8 mouse cellular contexts compared by ENCODE assay signal in genomic region chr8:105770609-105771008, GRCm38 (mm10). TPM values are rescaled to one million over a fixed set of nuclear protein-coding genes. Genes with fewer than 3 reads are reported as not detected.
DNase-seq lines count a peak whose midpoint lies in the region; ATAC-seq and TF ChIP-seq lines count a peak whose summit lies in the region.

No protein-coding gene starts in this region.

- ATAC-seq in forebrain, postnatal 0 days, result no peak; the same call in 1 of the 2 replicates
- ATAC-seq in neural tube, embryonic 14.5 days (ENCODE audit: low read depth), result 0 out of 2 replicates have a peak, but pooled peaks have one; percentile 34

- no peaks in the 10 kb centered on the region for H3K9me3 ChIP-seq in forebrain, postnatal 0 days (ENCODE audit: low read length)
- H3K9me3 ChIP-seq in neural tube, embryonic 14.5 days (ENCODE audit: control insufficient read depth, low read length), result no peaks in the 10 kb centered on the region

- H3K9ac ChIP-seq in forebrain, postnatal 0 days, result no peak overlapping the region
- H3K9ac ChIP-seq in neural tube, embryonic 14.5 days (replicated peaks; ENCODE audit: low read depth, low read length), result no peak overlapping the region

- H3K4me3 ChIP-seq in lung, adult 2 months (replicated peaks; ENCODE audit: extremely low read depth, low read depth, low read length), result no peak overlapping the region
- no peak overlapping the region for H3K4me3 ChIP-seq in forebrain, postnatal 0 days (ENCODE audit: low read depth, low read length)
- H3K4me3 ChIP-seq in neural tube, embryonic 14.5 days (ENCODE audit: low read depth, low read length), result no peak overlapping the region

- TF ChIP-seq CTCF in lung, adult 2 months (IDR thresholded peaks at IDR 0.05; ENCODE audit: insufficient read depth, low read length), result peak; percentile 54
- TF ChIP-seq CTCF in forebrain, postnatal 0 days (IDR thresholded peaks at IDR 0.05; ENCODE audit: low read depth), result peak; percentile 71

- peaks cover 70% of the 10 kb centered on the region for H3K36me3 ChIP-seq in forebrain, postnatal 0 days (ENCODE audit: insufficient read depth)
- peaks cover 71% of the 10 kb centered on the region for H3K36me3 ChIP-seq in neural tube, embryonic 14.5 days (ENCODE audit: control insufficient read depth, insufficient read depth, low read length)

- peak; percentile 31 for DNase-seq in adrenal gland, postnatal 14 days
- DNase-seq in adrenal gland, postnatal 10 days, result no peak
- no peak for DNase-seq in lung, adult 2 months
- DNase-seq in lung, adult 18-20 months, result no peak
- DNase-seq in forebrain, postnatal 0 days, result no peak
- DNase-seq in ovary, postnatal 36 days (ENCODE audit: low spot score), result no peak
- DNase-seq in gastrocnemius, adult 8-10 months (ENCODE audit: low spot score in 2 of 2), result no peak

- H3K4me1 ChIP-seq in lung, adult 2 months (ENCODE audit: control insufficient read depth, insufficient read depth, low read length), result 0 out of 2 replicates have a peak, but pooled peaks cover 2% of the 10 kb centered on the region
- no peaks in the 10 kb centered on the region for H3K4me1 ChIP-seq in forebrain, postnatal 0 days (ENCODE audit: insufficient read depth)
- H3K4me1 ChIP-seq in neural tube, embryonic 14.5 days (ENCODE audit: control insufficient read depth, insufficient read depth, low read length), result no peaks in the 10 kb centered on the region

- WGBS in lung, adult 2 months, result 83% methylated on average over 1 of the region's 1 CpGs
- WGBS in forebrain, postnatal 0 days, result 56% methylated on average over 1 of the region's 1 CpGs
- 100% methylated on average over 1 of the region's 1 CpGs for WGBS in neural tube, embryonic 14.5 days

- TF ChIP-seq POLR2A in lung, adult 2 months (IDR thresholded peaks at IDR 0.05; ENCODE audit: borderline replicate concordance, extremely low read depth, low read depth, low read length), result no peak

- no peaks in the 10 kb centered on the region for H3K27me3 ChIP-seq in forebrain, postnatal 0 days (ENCODE audit: insufficient read depth, low read length)
- H3K27me3 ChIP-seq in neural tube, embryonic 14.5 days (ENCODE audit: control insufficient read depth, insufficient read depth, low read length), result no peaks in the 10 kb centered on the region

- H3K27ac ChIP-seq in forebrain, postnatal 0 days (ENCODE audit: low read depth, low read length), result no peak overlapping the region
- H3K27ac ChIP-seq in neural tube, embryonic 14.5 days (ENCODE audit: low read depth, low read length), result no peak overlapping the region

- H3K4me2 ChIP-seq in forebrain, postnatal 0 days (ENCODE audit: low read depth), result no peak overlapping the region
- no peak overlapping the region for H3K4me2 ChIP-seq in neural tube, embryonic 14.5 days (ENCODE audit: low read depth, low read length)

RNA-seq across cellular contexts. Expression of gene Gfod2, which starts 12.1 kb away (rescaled TPM):
- 7.8 and 11.3 TPM in 2 replicates for total RNA-seq in adrenal gland, postnatal 14 days (2021)
- 10 to 100 TPM in 1 of 2 experiments, 1 to 10 TPM in 1; 7.5 to 12.8 TPM for total RNA-seq in adrenal gland, postnatal 10 days (2021)
- polyA plus RNA-seq in lung, adult 2 months (2012; rRNA removed), result 12.2 and 14.8 TPM in 2 replicates
- 42.6 and 51.2 TPM in 2 replicates for total RNA-seq in forebrain, postnatal 0 days (2014; rRNA removed)
- 58.4 and 71.2 TPM in 2 replicates for polyA plus RNA-seq in forebrain, postnatal 0 days (2015; fragmentation: Nextera tagmentation; extraction: Ambion mirVana)
- 52.9 and 67.9 TPM in 2 replicates for polyA plus RNA-seq in neural tube, embryonic 14.5 days (2014; fragmentation: Nextera tagmentation; extraction: Ambion mirVana)
- total RNA-seq in gastrocnemius, adult 8-10 months (2022), result 1 to 10 TPM; 7.0 to 9.1 (median 8.3) TPM

RNA-seq across cellular contexts. Expression of gene Ranbp10, which starts 56.5 kb away (rescaled TPM):
- 27.3 and 29.8 TPM in 2 replicates for total RNA-seq in adrenal gland, postnatal 14 days (2021)
- 10 to 100 TPM; 25.4 to 30.0 TPM for total RNA-seq in adrenal gland, postnatal 10 days (2021)
- 25.8 and 28.5 TPM in 2 replicates for polyA plus RNA-seq in lung, adult 2 months (2012; rRNA removed)
- total RNA-seq in forebrain, postnatal 0 days (2014; rRNA removed), result 9.8 and 13.6 TPM in 2 replicates
- polyA plus RNA-seq in forebrain, postnatal 0 days (2015; fragmentation: Nextera tagmentation; extraction: Ambion mirVana), result 3.5 and 4.5 TPM in 2 replicates
- 13.6 and 14.7 TPM in 2 replicates for polyA plus RNA-seq in neural tube, embryonic 14.5 days (2014; fragmentation: Nextera tagmentation; extraction: Ambion mirVana)
- total RNA-seq in gastrocnemius, adult 8-10 months (2022), result 10 to 100 TPM; 19.3 to 25.2 (median 23.0) TPM

RNA-seq across cellular contexts. Expression of gene Tsnaxip1, which starts 56.9 kb away (rescaled TPM):
- total RNA-seq in adrenal gland, postnatal 14 days (2021), result not detected in 2 replicates
- not detected for total RNA-seq in adrenal gland, postnatal 10 days (2021)
- 1.0 and 2.2 TPM in 2 replicates for polyA plus RNA-seq in lung, adult 2 months (2012; rRNA removed)
- total RNA-seq in forebrain, postnatal 0 days (2014; rRNA removed), result 0.67 and 1.2 TPM in 2 replicates
- polyA plus RNA-seq in forebrain, postnatal 0 days (2015; fragmentation: Nextera tagmentation; extraction: Ambion mirVana), result 0.92 and 1.1 TPM in 2 replicates
- 0.26 and 0.28 TPM in 2 replicates for polyA plus RNA-seq in neural tube, embryonic 14.5 days (2014; fragmentation: Nextera tagmentation; extraction: Ambion mirVana)
- total RNA-seq in gastrocnemius, adult 8-10 months (2022), result not detected
